Mouse (Mus musculus): Measurements from ENCODE around the gene Hjurp. TPM values are rescaled to one million over a fixed set of nuclear protein-coding genes. Genes with fewer than 3 reads are reported as not detected.

The Hjurp gene
- total and polyA plus RNA-seq, 3 experiments: 59.4 to 103 (median 76.3) TPM

- Histone ChIP-seq H3K27me3 (ENCODE audit: control insufficient read depth in 1 of 2, insufficient read depth in 2 of 2, low read length in 2 of 2) (no peaks in the 10 kb centered on the region), H3K79me2 (ENCODE audit: control insufficient read depth, insufficient read depth, low read length, poor library complexity) (no peaks in the 10 kb centered on the region), H3K36me3 (ENCODE audit: control insufficient read depth in 1 of 2, insufficient read depth in 2 of 2, low read length in 2 of 2) (no peaks in the 10 kb centered on the region), H3K4me3 (ENCODE audit: control insufficient read depth in 1 of 2, insufficient read depth in 1 of 2, low read depth in 2 of 2, low read length in 2 of 2) (no peak overlapping the region), H3K27ac (ENCODE audit: control insufficient read depth, low read depth, low read length) (no peak overlapping the region), H3K9me3 (replicated peaks; ENCODE audit: insufficient read depth, low read length) (no peaks in the 10 kb centered on the region), H3K9ac (ENCODE audit: control insufficient read depth, low read depth, low read length, poor library complexity, severe bottlenecking) (no peak overlapping the region), H3K4me1 (ENCODE audit: control insufficient read depth in 1 of 2, insufficient read depth in 2 of 2, low read length in 2 of 2) (0 out of 4 replicates have a peak, but pooled peaks cover 0 to 3% of the 10 kb centered on the region in 2 experiments)
- TF ChIP-seq GABPA (IDR thresholded peaks at IDR 0.05; ENCODE audit: low read depth, low read length) (no peak), CHD2 (IDR thresholded peaks at IDR 0.05; ENCODE audit: low read length) (no peak), ZMIZ1 (IDR thresholded peaks at IDR 0.05; ENCODE audit: low read depth, low read length) (no peak), GATA1 (IDR thresholded peaks at IDR 0.05; ENCODE audit: low read depth, low read length) (no peak), MAX (IDR thresholded peaks at IDR 0.05; ENCODE audit: low read length) (no peak), EP300 (IDR thresholded peaks at IDR 0.05; ENCODE audit: low read depth in 1 of 2, low read length in 2 of 2) (no peak), KAT2A (conservative IDR thresholded peaks at IDR 0.05; ENCODE audit: low read depth, low read length) (no peak), TBP (IDR thresholded peaks at IDR 0.05; ENCODE audit: low read depth, low read length) (no peak), MAFK (IDR thresholded peaks at IDR 0.05; ENCODE audit: borderline replicate concordance, low read depth, low read length) (no peak), TAL1 (IDR thresholded peaks at IDR 0.05; ENCODE audit: low read length) (no peak), NELFE (IDR thresholded peaks at IDR 0.05; ENCODE audit: low read depth, low read length) (no peak), RCOR1 (IDR thresholded peaks at IDR 0.05; ENCODE audit: low read depth, low read length) (no peak)
- DNase-seq (ENCODE audit: low read depth, low spot score): no peak
Measured at GRCm38 (mm10) chr1:88249596-88249995, 27.8 kb downstream of the Hjurp start.

- Histone ChIP-seq H3K36me3 (ENCODE audit: control insufficient read depth in 1 of 2, insufficient read depth in 2 of 2, low read length in 2 of 2) (no peaks in the 10 kb centered on the region), H3K4me1 (ENCODE audit: control insufficient read depth in 1 of 2, insufficient read depth in 2 of 2, low read length in 2 of 2) (0 out of 4 replicates have a peak, but pooled peaks cover 0 to 3% of the 10 kb centered on the region in 2 experiments), H3K79me2 (ENCODE audit: control insufficient read depth, insufficient read depth, low read length, poor library complexity) (no peaks in the 10 kb centered on the region), H3K27me3 (ENCODE audit: control insufficient read depth in 1 of 2, insufficient read depth in 2 of 2, low read length in 2 of 2) (no peaks in the 10 kb centered on the region), H3K4me3 (ENCODE audit: control insufficient read depth in 1 of 2, insufficient read depth in 1 of 2, low read depth in 2 of 2, low read length in 2 of 2) (no peak overlapping the region), H3K9ac (ENCODE audit: control insufficient read depth, low read depth, low read length, poor library complexity, severe bottlenecking) (no peak overlapping the region), H3K27ac (ENCODE audit: control insufficient read depth, low read depth, low read length) (no peak overlapping the region), H3K9me3 (replicated peaks; ENCODE audit: insufficient read depth, low read length) (no peaks in the 10 kb centered on the region)
- no peak for DNase-seq (ENCODE audit: low read depth, low spot score)
- TF ChIP-seq TAL1 (IDR thresholded peaks at IDR 0.05; ENCODE audit: low read length): no peak
- TF ChIP-seq POLR2A (IDR thresholded peaks at IDR 0.05; ENCODE audit: control insufficient read depth in 1 of 2, insufficient read depth in 1 of 2, low read depth in 1 of 2, low read length in 2 of 2, poor library complexity in 1 of 2): no peak
- TF ChIP-seq GABPA (IDR thresholded peaks at IDR 0.05; ENCODE audit: low read depth, low read length): no peak
- TF ChIP-seq JUND (IDR thresholded peaks at IDR 0.05; ENCODE audit: low read depth, low read length): no peak
- no peak for TF ChIP-seq ZMIZ1 (IDR thresholded peaks at IDR 0.05; ENCODE audit: low read depth, low read length)
- no peak for TF ChIP-seq MAX (IDR thresholded peaks at IDR 0.05; ENCODE audit: low read length)
- no peak for TF ChIP-seq CHD2 (IDR thresholded peaks at IDR 0.05; ENCODE audit: low read length)
- no peak for TF ChIP-seq KAT2A (conservative IDR thresholded peaks at IDR 0.05; ENCODE audit: low read depth, low read length)
- TF ChIP-seq EP300 (IDR thresholded peaks at IDR 0.05; ENCODE audit: low read depth in 1 of 2, low read length in 2 of 2): no peak
- TF ChIP-seq ELF1 (IDR thresholded peaks at IDR 0.05; ENCODE audit: low read depth, low read length): no peak
- no peak for TF ChIP-seq MYC (IDR thresholded peaks at IDR 0.05; ENCODE audit: low read depth, low read length)
Measured at GRCm38 (mm10) chr1:88248658-88249057, 28.8 kb downstream of the Hjurp start.
